Mouse (Mus musculus): ENCODE results near the gene Vsig10. TPM values are rescaled to one million over a fixed set of nuclear protein-coding genes. Genes with fewer than 3 reads are reported as not detected.

Gene Vsig10
- polyA plus RNA-seq, 1 experiment from 2014 or later = 0.84 TPM

- no peak overlapping the region for H3K27ac ChIP-seq (replicated peaks; ENCODE audit: low read depth, low read length)
- DNase-seq (ENCODE audit: low spot score) (no peak), ATAC-seq (replicated peaks; ENCODE audit: insufficient number of reproducible peaks, low FRiP score, low TSS enrichment, low read depth) (no peak)
- no peak overlapping the region for H3K4me3 ChIP-seq (ENCODE audit: low read depth, low read length)
- H3K27me3 ChIP-seq (ENCODE audit: control insufficient read depth, insufficient read depth, low read length) = no peaks in the 10 kb centered on the region
- H3K9ac ChIP-seq (replicated peaks; ENCODE audit: low read length) = no peak overlapping the region
- H3K4me2 ChIP-seq (ENCODE audit: low read depth, low read length) = no peak overlapping the region
- no peaks in the 10 kb centered on the region for H3K9me3 ChIP-seq (replicated peaks; ENCODE audit: control insufficient read depth, low read length)
- H3K36me3 ChIP-seq (replicated peaks; ENCODE audit: control insufficient read depth, insufficient read depth, low read depth, low read length) = no peaks in the 10 kb centered on the region
- WGBS = 85% methylated on average over 5 of the region's 5 CpGs
- H3K4me1 ChIP-seq (ENCODE audit: control insufficient read depth, insufficient read depth, low read length) = no peaks in the 10 kb centered on the region
Measured at GRCm38 (mm10) chr5:117395834-117396233, 77.0 kb downstream of the Vsig10 start.

DNA sequence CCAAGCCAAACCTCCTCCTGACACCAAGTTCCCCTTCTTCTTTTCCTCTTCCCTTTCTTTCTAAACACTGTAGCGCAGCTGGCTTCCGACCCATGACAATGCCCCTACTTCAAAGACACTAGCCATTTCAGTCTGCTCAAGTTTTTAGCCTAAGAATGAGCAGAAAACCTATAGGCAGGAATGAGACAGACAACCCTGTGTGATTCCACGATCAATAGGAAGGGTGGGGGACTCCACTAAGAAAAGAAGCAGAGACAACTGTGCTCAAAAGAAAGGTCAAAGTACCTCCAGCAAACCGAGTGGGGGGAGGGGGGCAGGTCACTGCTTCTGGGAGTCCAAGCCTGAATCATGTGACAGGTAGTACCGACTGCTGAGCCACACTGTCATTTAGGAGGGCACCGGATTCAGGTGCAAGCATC is 77.7 kb downstream of the Vsig10 start:
- H3K4me1 ChIP-seq (ENCODE audit: control insufficient read depth, insufficient read depth, low read length) = no peaks in the 10 kb centered on the region
- H3K36me3 ChIP-seq (replicated peaks; ENCODE audit: control insufficient read depth, insufficient read depth, low read depth, low read length) = no peaks in the 10 kb centered on the region
- no peak for ATAC-seq (replicated peaks; ENCODE audit: insufficient number of reproducible peaks, low FRiP score, low TSS enrichment, low read depth)
- H3K9me3 ChIP-seq (replicated peaks; ENCODE audit: control insufficient read depth, low read length) = no peaks in the 10 kb centered on the region
- no peak overlapping the region for H3K4me2 ChIP-seq (ENCODE audit: low read depth, low read length)
- no peak overlapping the region for H3K9ac ChIP-seq (replicated peaks; ENCODE audit: low read length)
- WGBS = 67% methylated on average over 6 of the region's 6 CpGs
- H3K27me3 ChIP-seq (ENCODE audit: control insufficient read depth, insufficient read depth, low read length) = no peaks in the 10 kb centered on the region
- no peak for DNase-seq (ENCODE audit: low spot score)
- no peak overlapping the region for H3K27ac ChIP-seq (replicated peaks; ENCODE audit: low read depth, low read length)
- H3K4me3 ChIP-seq (ENCODE audit: low read depth, low read length) = no peak overlapping the region

DNA sequence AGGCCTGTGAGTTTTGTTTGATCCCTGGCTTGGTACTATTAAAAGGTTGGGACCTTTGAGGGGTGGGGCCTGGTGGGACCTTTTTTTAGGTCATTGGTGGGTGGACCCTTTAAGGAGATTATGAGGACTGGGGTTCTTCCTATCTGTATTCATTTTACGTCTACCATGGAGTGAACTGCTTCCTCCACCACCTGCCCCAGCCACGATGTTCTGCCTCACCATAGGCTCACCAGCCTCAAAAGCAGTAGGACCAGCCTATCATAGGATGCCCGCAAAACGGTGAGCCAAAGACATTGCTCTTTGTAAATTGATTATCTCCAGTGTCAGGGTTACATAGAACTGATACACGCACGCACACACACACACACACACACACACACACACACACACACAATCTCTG is 78.5 kb downstream of the Vsig10 start:
- Histone ChIP-seq H3K36me3 (replicated peaks; ENCODE audit: control insufficient read depth, insufficient read depth, low read depth, low read length) (no peaks in the 10 kb centered on the region), H3K9me3 (replicated peaks; ENCODE audit: control insufficient read depth, low read length) (no peaks in the 10 kb centered on the region), H3K4me3 (ENCODE audit: low read depth, low read length) (no peak overlapping the region), H3K4me2 (ENCODE audit: low read depth, low read length) (no peak overlapping the region), H3K4me1 (ENCODE audit: control insufficient read depth, insufficient read depth, low read length) (no peaks in the 10 kb centered on the region), H3K27me3 (ENCODE audit: control insufficient read depth, insufficient read depth, low read length) (no peaks in the 10 kb centered on the region), H3K9ac (replicated peaks; ENCODE audit: low read length) (no peak overlapping the region), H3K27ac (replicated peaks; ENCODE audit: low read depth, low read length) (no peak overlapping the region)
- ATAC-seq (replicated peaks; ENCODE audit: insufficient number of reproducible peaks, low FRiP score, low TSS enrichment, low read depth) (no peak), DNase-seq (ENCODE audit: low spot score) (no peak)
- 81% methylated on average over 6 of the region's 6 CpGs for WGBS

DNA sequence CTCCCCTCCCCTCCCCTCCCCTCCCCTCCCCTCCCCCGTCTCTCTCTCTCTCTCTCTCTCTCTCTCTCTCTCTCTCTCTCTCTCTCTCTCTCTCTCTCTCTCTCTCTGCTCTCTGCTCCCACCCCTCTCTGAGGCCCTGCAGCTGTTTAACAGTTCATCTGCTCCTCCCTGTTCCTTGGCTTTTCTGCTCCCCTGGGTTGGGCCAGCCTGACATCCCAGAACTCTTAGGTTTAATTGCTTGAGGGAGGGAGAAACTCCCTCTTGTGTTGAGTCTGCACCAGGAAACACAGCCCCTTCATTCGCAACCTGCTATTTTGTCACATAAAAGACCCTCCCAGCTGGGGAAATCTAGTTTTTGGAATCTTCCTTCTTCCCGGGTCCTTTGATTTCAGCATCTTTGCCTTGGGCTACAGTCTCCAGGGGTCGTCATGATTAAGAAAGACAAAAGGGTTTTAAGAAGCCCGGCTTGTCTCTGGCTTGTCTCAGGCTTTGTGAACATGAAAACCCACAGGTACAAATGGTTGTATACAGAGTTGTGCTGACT is 79.2 kb downstream of the Vsig10 start:
- Histone ChIP-seq H3K27ac (replicated peaks; ENCODE audit: low read depth, low read length) (no peak overlapping the region), H3K9me3 (replicated peaks; ENCODE audit: control insufficient read depth, low read length) (no peaks in the 10 kb centered on the region)
- WGBS = 20% methylated on average over 4 of the region's 5 CpGs

GRCm38 (mm10) chr5:117399281-117399680 is 80.4 kb downstream of the Vsig10 start:
- Histone ChIP-seq H3K4me2 (ENCODE audit: low read depth, low read length) (no peak overlapping the region), H3K27ac (replicated peaks; ENCODE audit: low read depth, low read length) (no peak overlapping the region), H3K9me3 (replicated peaks; ENCODE audit: control insufficient read depth, low read length) (no peaks in the 10 kb centered on the region), H3K9ac (replicated peaks; ENCODE audit: low read length) (no peak overlapping the region), H3K36me3 (replicated peaks; ENCODE audit: control insufficient read depth, insufficient read depth, low read depth, low read length) (no peaks in the 10 kb centered on the region), H3K4me1 (ENCODE audit: control insufficient read depth, insufficient read depth, low read length) (no peaks in the 10 kb centered on the region), H3K27me3 (ENCODE audit: control insufficient read depth, insufficient read depth, low read length) (no peaks in the 10 kb centered on the region), H3K4me3 (ENCODE audit: low read depth, low read length) (no peak overlapping the region)
- DNase-seq (ENCODE audit: low spot score) (no peak), ATAC-seq (replicated peaks; ENCODE audit: insufficient number of reproducible peaks, low FRiP score, low TSS enrichment, low read depth) (no peak)
- 74% methylated on average over 9 of the region's 9 CpGs for WGBS

More for the DNA sequence above, 79.2 kb downstream of the Vsig10 start:
- H3K9ac ChIP-seq (replicated peaks; ENCODE audit: low read length) = no peak overlapping the region
- no peak overlapping the region for H3K4me2 ChIP-seq (ENCODE audit: low read depth, low read length)
- H3K4me3 ChIP-seq (ENCODE audit: low read depth, low read length) = no peak overlapping the region
- no peak for DNase-seq (ENCODE audit: low spot score)
- H3K4me1 ChIP-seq (ENCODE audit: control insufficient read depth, insufficient read depth, low read length) = no peaks in the 10 kb centered on the region
- no peak for ATAC-seq (replicated peaks; ENCODE audit: insufficient number of reproducible peaks, low FRiP score, low TSS enrichment, low read depth)
- no peaks in the 10 kb centered on the region for H3K27me3 ChIP-seq (ENCODE audit: control insufficient read depth, insufficient read depth, low read length)
- no peaks in the 10 kb centered on the region for H3K36me3 ChIP-seq (replicated peaks; ENCODE audit: control insufficient read depth, insufficient read depth, low read depth, low read length)

DNA sequence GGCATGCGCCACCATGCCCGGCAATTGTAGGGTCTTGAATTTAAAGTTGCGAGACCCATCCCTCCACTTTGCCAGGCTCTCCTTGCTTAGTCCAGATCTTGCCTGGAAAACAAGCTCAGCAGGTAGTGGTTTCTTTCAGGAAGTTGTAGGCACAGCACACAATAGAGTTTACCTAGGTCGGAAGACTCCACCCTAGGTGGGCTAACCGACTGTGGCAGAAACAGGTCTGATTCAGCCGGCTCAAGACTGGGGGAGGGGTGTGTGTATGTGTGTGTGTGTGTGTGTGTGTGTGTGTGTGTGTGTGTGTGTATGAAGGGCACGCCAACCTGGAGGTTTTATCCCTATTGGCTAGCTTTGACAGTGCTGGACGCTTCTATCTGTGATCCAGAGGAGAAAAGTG is 84.7 kb downstream of the Vsig10 start:
- no peaks in the 10 kb centered on the region for H3K9me3 ChIP-seq (replicated peaks; ENCODE audit: control insufficient read depth, low read length)
- no peak overlapping the region for H3K9ac ChIP-seq (replicated peaks; ENCODE audit: low read length)
- H3K4me1 ChIP-seq (ENCODE audit: control insufficient read depth, insufficient read depth, low read length) = no peaks in the 10 kb centered on the region
- ATAC-seq (replicated peaks; ENCODE audit: insufficient number of reproducible peaks, low FRiP score, low TSS enrichment, low read depth) (no peak), DNase-seq (ENCODE audit: low spot score) (no peak)
- no peaks in the 10 kb centered on the region for H3K27me3 ChIP-seq (ENCODE audit: control insufficient read depth, insufficient read depth, low read length)
- H3K4me3 ChIP-seq (ENCODE audit: low read depth, low read length) = no peak overlapping the region
- 90% methylated on average over 8 of the region's 8 CpGs for WGBS
- H3K27ac ChIP-seq (replicated peaks; ENCODE audit: low read depth, low read length) = no peak overlapping the region
- H3K36me3 ChIP-seq (replicated peaks; ENCODE audit: control insufficient read depth, insufficient read depth, low read depth, low read length) = no peaks in the 10 kb centered on the region
- no peak overlapping the region for H3K4me2 ChIP-seq (ENCODE audit: low read depth, low read length)

Other genes with a start within 250 kb of the Vsig10 start
- 52.2 and 56.2 TPM in 2 replicates for gene Suds3, start 203.0 kb upstream of the Vsig10 start, polyA plus RNA-seq (2014; fragmentation: Nextera tagmentation; extraction: Ambion mirVana)
- 11.6 and 12.0 TPM in 2 replicates for gene Taok3, start 199.0 kb upstream of the Vsig10 start, polyA plus RNA-seq (2014; fragmentation: Nextera tagmentation; extraction: Ambion mirVana)
- gene Pebp1, start 31.5 kb upstream of the Vsig10 start, polyA plus RNA-seq (2014; fragmentation: Nextera tagmentation; extraction: Ambion mirVana) = 861 and 931 TPM in 2 replicates
- 53.6 and 54.1 TPM in 2 replicates for gene Wsb2, start 38.2 kb downstream of the Vsig10 start, polyA plus RNA-seq (2014; fragmentation: Nextera tagmentation; extraction: Ambion mirVana)
- 105 and 115 TPM in 2 replicates for gene Rfc5, start 70.0 kb downstream of the Vsig10 start, polyA plus RNA-seq (2014; fragmentation: Nextera tagmentation; extraction: Ambion mirVana)
- gene Ksr2, start 94.9 kb downstream of the Vsig10 start, polyA plus RNA-seq (2014; fragmentation: Nextera tagmentation; extraction: Ambion mirVana) = 0.35 and 0.38 TPM in 2 replicates

All from embryonic facial prominence, embryonic 11.5 days (tissue).